Mouse (Mus musculus) WW6 (cell line): Measurements from ENCODE around the gene Abcc4.
"Not testable (repeated sequence)": the region's sequence is repeated elsewhere in the genome, so short reads cannot be mapped to it uniquely, and the experiment has no call there.

Source experiments
- DNase-seq: peaks from one replicate; pipeline ENCODE4 v3.0.0-alpha.2; 2013; ENCODE audit warnings: low read depth, low spot score

Gene Abcc4

DNA sequence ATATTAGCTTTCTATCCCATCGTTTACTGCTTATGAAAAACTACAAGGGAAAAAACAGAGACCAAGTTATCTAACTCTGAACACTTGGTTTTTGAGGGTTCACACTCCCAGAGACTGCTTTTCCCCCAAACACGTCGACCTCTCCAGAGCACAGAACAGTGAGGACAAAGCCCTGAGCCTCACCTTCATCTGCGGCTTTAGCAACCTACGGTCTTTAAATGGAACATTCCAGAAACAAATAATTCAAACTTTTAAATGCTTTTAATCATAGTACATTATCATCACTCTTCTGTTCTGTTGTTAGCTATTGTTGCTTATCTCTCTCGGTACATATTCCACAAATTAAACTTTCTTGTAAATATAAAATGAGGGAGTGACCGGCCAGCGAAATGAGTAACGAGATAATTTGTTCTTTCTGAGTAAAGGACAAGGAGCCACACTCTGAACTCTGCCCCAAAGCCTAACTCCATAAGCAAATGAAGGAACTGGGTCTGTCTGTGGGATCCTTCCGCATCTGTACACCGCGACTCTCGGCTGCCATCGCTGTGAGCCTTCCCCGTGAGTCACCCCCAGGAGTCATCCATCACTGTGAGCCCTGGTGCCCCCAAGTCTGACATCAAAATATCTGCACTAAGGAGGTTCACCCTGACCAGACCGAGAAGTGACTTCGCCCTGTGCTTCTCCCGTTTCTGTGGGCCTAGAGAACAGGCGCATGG, 126.8 kb downstream of the Abcc4 start:
- no peak for DNase-seq

DNA sequence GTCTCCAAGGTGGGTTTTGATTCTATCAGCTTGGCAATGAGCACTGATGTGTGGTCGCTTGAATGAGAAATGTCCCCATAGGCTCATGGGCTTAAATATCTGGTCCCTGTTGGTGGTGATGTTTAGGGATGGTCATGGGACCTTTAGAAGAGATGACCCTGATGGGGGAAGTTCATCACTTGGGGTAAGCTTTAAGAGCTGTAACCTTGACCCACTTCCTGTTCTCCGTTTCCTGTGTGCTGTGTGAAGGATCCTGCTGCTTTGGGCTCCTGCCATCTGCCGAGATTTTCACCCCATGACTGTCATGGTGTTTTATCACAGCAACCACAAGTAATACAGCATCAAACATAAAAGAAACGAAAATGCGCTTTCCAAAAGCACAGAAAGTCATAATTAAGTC, 128.1 kb downstream of the Abcc4 start:
- no peak for DNase-seq

DNA sequence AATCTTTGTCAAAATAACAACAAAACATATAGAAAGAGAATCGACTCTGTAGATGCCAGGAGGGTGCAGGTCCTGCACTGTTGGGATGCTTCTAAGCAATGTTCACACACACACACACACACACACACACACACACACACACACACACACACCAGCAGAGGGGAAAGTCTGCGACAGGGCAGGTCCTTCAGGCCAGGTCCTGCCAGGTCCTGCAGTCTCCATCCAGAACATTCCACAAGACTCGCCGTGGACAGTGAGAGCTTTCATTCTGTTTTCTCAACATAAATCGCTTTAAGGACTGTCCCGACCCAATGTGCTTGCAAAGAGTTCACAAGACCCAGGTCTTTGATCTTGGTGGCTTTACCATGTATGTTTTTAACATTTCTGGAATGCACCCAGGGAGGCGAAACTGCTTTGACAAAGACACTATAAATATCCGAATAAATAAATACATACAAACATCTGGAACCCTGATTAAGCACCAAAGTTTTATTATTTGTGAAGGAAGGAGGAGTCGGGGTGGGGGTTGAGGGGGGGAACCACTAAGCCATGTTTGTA, 133.3 kb downstream of the Abcc4 start:
- DNase-seq: no peak

DNA sequence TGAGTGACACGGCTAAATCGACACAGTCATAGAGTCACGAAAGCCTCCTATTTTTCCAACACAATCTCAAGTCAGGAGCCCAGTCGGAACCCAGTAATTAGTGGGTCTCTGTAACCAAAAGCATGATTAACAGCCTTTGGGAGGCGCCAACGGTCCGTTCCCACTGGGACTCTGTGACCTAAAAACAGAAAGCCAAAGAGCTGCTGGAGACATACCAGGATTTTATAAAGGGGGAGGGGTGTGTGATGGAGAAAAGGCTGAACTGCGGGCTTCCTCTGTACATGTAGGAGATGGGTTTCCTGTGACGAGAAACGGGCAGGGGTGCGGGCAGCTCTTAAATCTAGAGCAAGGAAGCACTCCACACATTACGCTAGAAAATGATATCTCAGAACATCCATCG, 136.4 kb downstream of the Abcc4 start:
- DNase-seq: no peak

- DNase-seq: no peak
These were observed 137.8 kb downstream of the Abcc4 start for GRCm38 (mm10) chr14:118568116-118568673.

DNA sequence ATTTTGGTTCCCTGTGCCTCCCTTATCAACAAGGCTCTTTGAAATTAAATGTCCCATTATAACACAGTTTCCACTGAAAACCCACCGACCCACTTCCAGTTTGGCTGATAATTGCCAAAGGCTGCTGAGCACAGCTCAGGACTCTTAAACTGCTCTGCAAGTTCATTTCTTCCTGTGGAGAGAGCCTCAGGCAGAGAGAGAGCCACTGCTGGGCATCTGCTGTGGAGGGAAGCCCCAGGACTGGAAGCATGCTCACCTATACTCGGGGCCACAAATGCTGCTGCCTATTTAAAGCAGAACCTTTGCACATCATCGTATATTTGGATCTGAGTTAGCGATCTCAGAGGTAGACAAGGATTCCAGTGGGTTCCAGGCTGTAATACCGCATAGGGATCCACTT, 139.2 kb downstream of the Abcc4 start:
- DNase-seq: no peak

- no peak for DNase-seq
These were observed 139.8 kb downstream of the Abcc4 start for GRCm38 (mm10) chr14:118566214-118566688.

GRCm38 (mm10) chr14:118565696-118566095, 140.3 kb downstream of the Abcc4 start:
- DNase-seq: no peak

DNA sequence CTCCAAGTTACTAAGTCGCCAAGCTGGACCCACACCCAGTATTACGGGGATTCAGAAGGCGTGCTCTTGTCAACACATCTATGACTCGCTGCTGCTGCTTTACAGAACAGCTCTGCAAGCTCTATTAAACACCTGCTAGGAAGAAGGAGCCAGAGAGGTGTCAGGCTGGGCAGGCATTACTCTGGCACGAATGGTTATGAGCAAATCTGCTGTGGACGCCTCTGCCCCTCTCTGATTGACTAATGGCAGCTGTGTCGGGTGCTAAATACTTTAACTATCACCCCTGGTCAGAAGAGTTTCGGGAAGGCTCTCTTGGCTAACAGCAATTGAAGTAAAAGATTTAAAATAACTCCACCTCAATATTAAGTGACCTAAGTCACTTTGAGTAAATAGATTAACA, 142.4 kb downstream of the Abcc4 start:
- no peak for DNase-seq

GRCm38 (mm10) chr14:118552901-118553475, 153.0 kb downstream of the Abcc4 start:
- no peak for DNase-seq

- DNase-seq: no peak
These were observed 153.6 kb downstream of the Abcc4 start for GRCm38 (mm10) chr14:118552390-118552789.

GRCm38 (mm10) chr14:118551725-118552285, 154.2 kb downstream of the Abcc4 start:
- DNase-seq: no peak

GRCm38 (mm10) chr14:118551061-118551724, 154.8 kb downstream of the Abcc4 start:
- no peak for DNase-seq

GRCm38 (mm10) chr14:118544493-118544892, 161.5 kb downstream of the Abcc4 start:
- no peak for DNase-seq

DNA sequence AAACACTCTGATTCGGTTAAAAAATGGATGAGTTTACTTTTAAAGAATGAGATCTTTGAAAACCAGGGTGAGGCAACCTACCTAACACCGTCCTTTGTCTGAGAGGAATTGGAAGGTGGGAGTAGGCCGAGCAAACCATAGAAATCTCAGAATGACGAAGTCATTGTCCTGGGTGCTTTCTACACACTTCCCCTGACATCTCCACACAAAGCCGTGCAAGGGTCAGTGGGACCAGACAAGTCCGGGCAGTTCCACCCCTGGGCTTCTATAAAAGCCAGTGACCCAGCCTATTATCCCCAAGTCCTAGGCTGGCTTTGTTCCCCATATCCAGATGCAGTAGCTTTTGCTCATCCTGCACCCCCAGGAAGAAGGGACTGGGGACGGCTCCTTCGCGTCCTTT, 163.1 kb downstream of the Abcc4 start:
- no peak for DNase-seq

GRCm38 (mm10) chr14:118531539-118531938, 174.5 kb downstream of the Abcc4 start:
- no peak for DNase-seq

DNA sequence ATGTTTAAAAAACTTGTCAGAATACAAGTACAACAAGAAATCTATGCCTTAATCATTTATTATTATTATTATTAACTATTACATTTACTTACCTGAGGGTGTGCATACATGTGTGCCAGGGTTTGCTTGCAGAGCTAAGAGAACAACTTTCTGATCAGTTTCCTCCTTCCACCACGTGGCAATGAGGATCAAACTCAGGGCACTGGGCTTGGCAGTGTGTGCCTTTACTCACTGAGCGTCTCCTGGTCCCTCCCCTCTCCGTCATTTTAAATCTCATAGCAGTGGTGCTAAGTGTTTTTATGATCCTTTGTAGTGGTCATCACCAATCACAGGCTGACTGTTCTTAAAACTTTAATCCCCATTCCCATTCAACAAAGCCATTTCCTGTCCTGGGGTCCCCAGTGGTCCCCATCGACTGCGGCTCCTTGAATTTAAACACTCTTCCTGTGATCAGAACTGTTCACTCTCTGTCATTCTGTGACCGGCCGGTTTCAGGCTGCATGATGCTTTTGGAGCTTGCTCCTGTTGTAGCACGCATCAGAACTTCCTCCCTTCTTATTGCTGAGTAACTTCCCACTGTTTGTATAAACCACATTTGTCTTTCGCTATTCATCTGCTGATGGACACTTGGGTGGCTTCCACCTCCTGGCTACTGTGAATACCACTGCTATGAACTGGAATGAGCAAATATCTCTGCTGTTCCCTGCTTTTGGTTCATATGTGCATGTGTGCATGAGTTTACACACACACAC, 191.6 kb downstream of the Abcc4 start:
- no peak for DNase-seq

DNA sequence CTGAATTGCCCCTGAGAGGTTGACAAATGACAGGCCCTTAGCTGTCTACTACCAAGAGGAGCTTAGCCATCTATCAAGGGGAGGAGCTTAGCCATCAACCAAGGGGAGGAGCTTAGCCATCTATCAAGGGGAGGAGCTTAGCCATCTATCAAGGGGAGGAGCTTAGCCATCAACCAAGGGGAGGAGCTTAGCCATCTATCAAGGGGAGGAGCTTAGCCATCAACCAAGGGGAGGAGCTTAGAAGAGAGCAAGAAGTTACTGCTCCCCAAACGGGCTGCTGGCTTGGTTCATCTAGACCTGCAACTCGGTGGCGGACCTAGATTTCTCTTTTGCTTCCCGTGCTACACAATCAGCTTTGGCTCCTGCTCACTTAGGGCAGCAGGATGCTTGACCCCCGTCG, 194.3 kb downstream of the Abcc4 start:
- not testable (repeated sequence) for DNase-seq

GRCm38 (mm10) chr14:118510793-118511192, 195.2 kb downstream of the Abcc4 start:
- no peak for DNase-seq

DNA sequence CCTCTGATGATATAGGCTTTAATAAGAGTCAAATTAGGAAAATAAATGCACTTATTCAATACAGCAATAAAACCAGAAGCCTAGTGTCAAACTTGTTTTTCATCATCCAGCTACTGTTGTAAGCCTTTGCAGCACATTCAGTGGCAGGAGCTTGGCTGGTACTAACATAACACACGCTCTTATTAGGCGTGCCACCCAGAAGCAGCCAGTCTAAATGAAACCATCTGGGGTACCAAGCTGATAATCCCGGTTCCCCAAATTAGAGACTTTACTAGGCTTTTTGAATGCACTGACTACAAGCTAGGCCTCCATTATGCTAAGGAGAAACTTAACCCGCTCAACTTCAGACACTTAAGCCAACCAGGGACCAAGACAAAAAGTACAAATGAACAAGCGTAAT, 195.8 kb downstream of the Abcc4 start:
- DNase-seq: no peak

DNA sequence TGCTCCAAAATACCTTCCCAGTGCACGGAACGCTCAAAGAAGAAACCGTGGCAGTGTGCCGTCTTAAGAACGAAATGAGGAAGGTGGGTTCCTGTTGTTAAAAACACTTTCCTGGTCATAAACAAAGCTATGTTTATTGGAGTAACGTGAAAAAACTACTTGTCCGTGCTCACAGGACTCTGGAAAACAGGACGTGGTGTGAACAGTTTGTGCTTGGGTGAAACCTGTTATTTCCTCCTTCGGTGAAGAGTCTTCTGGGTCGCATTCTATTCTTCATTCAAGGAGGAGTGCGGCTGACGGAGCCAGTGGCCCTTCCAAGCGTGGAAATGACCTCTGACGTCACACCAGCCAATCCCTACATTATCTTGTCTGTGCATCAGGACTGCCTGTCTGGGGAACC, 198.2 kb downstream of the Abcc4 start:
- no peak for DNase-seq
